Mouse (Mus musculus) liver, postnatal 0 days (tissue): ENCODE measurements at regions not wholly inside any gene's neighbourhood (a gene's known extent, or its start where the extent isn't known, plus 50 kb on each side); places are given as distances from the start of the nearest gene placed in this dataset.

Experiments
- CTCF ChIP-seq: sonication (generic); IDR thresholded peaks from 2 replicates; pipeline ENCODE4 v1.5.1; 2016; ENCODE audit warnings: antibody characterized with exemption, low read depth
- EP300 ChIP-seq: IDR thresholded peaks from 2 replicates; pipeline ENCODE4 v1.6.1; 2016; ENCODE audit warnings: antibody characterized with exemption, low read depth, mild to moderate bottlenecking

GRCm38 (mm10) chr10:21239451-21239850, 56.3 kb upstream of the Hbs1l start:
- no peak for TF ChIP-seq CTCF
- TF ChIP-seq EP300: no peak
